Mouse (Mus musculus): ENCODE results near the gene Kdm6b. TPM values are rescaled to one million over a fixed set of nuclear protein-coding genes. Genes with fewer than 3 reads are reported as not detected.

Kdm6b gene
- polyA plus RNA-seq, 1 experiment from 2014 or later: 19.5 TPM

- Histone ChIP-seq H3K27ac (0 out of 2 replicates have a peak overlapping the region, but pooled peaks have one; percentile 19), H3K9me3 (replicated peaks) (no peaks in the 10 kb centered on the region), H3K4me3 (no peak overlapping the region), H3K27me3 (no peaks in the 10 kb centered on the region), H3K4me1 (replicated peaks) (peaks cover 14% of the 10 kb centered on the region), H3K36me3 (no peaks in the 10 kb centered on the region), H3K4me2 (no peak overlapping the region), H3K9ac (no peak overlapping the region)
- 60% methylated on average over 6 of the region's 6 CpGs for WGBS
- ATAC-seq (replicated peaks; ENCODE audit: insufficient number of reproducible peaks, insufficient read depth, low FRiP score, low read depth): no peak
Observed at GRCm38 (mm10) chr11:69381356-69381755, 32.1 kb downstream of the Kdm6b start.

DNA sequence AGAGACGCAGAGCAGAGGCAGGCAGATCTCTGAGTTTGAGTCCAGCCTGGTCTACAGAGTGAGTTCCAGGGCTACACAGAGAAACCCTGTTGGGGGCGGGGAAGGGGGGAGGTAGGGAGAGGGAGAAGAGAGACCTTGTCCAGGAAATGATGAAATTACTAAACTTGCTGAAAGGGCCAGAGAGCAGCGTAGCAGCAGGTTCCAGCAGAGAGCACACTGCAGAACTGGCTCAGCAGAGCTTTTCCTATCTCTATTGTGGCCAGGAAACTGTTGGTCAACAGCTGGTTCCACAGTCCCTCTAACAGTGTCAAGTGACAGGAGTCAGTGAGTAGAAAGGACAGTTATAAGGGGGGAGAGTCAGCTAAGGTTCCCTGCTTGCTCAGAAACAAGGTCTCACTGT, 33.9 kb downstream of the Kdm6b start:
- ATAC-seq (replicated peaks; ENCODE audit: insufficient number of reproducible peaks, insufficient read depth, low FRiP score, low read depth): no peak
- H3K36me3 ChIP-seq: 0 out of 2 replicates have a peak, but pooled peaks cover 3% of the 10 kb centered on the region
- H3K4me3 ChIP-seq: no peak overlapping the region
- no peak overlapping the region for H3K27ac ChIP-seq
- 79% methylated on average over 3 of the region's 3 CpGs for WGBS
- H3K27me3 ChIP-seq: no peaks in the 10 kb centered on the region
- H3K9ac ChIP-seq: no peak overlapping the region
- no peaks in the 10 kb centered on the region for H3K9me3 ChIP-seq (replicated peaks)
- no peak overlapping the region for H3K4me2 ChIP-seq
- peaks cover 14% of the 10 kb centered on the region for H3K4me1 ChIP-seq (replicated peaks)

DNA sequence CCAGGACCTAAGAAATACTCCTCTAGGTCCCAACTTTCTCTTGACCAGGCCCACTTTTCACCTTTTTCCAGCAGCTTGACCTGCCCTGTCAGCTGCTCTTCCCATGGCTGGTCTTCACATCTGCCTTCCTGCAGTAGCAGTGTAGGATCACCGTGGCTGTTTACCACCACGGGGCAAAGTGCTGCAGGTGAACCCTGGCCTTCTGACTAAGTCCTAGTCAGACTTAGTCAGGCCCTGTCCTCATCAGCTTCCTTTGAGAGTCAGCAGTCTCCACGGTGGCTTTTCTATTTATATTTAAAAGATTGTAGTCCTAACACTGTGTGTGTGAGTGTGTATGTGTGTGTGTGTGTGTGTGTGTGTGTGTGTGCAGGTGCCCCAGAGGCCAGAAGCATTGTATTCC, 35.7 kb downstream of the Kdm6b start:
- Histone ChIP-seq H3K9me3 (replicated peaks) (no peaks in the 10 kb centered on the region), H3K4me3 (no peak overlapping the region), H3K4me1 (replicated peaks) (peaks cover 12% of the 10 kb centered on the region), H3K36me3 (0 out of 2 replicates have a peak, but pooled peaks cover 3% of the 10 kb centered on the region), H3K9ac (no peak overlapping the region), H3K4me2 (no peak overlapping the region), H3K27ac (no peak overlapping the region), H3K27me3 (no peaks in the 10 kb centered on the region)
- ATAC-seq (replicated peaks; ENCODE audit: insufficient number of reproducible peaks, insufficient read depth, low FRiP score, low read depth): no peak
- 62% methylated on average over 3 of the region's 3 CpGs for WGBS

DNA sequence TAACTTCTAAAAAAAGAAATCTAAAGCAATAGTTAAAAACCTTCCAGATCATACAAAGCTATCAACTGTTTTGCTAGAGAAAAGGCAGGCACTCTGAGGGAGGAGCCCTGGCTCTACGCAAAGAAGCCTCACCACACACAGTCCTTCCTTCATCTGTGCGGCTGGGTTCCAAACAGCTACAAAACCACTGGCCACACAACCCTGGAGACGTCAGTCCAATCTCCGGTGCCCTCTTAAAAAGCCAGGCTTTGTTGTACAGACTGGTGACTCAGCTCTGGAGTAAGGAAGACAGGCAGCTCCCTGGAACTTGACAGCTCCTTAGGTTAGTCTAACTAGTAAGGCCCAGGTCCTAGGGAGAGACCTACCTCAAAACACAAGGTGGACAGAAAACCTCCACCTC, 37.8 kb downstream of the Kdm6b start:
- H3K36me3 ChIP-seq: 0 out of 2 replicates have a peak, but pooled peaks cover 3% of the 10 kb centered on the region
- no peak overlapping the region for H3K9ac ChIP-seq
- ATAC-seq (replicated peaks; ENCODE audit: insufficient number of reproducible peaks, insufficient read depth, low FRiP score, low read depth): no peak
- no peaks in the 10 kb centered on the region for H3K9me3 ChIP-seq (replicated peaks)
- H3K27me3 ChIP-seq: no peaks in the 10 kb centered on the region
- 82% methylated on average over 4 of the region's 4 CpGs for WGBS
- H3K4me1 ChIP-seq (replicated peaks): peaks cover 22% of the 10 kb centered on the region
- no peak overlapping the region for H3K27ac ChIP-seq
- no peak overlapping the region for H3K4me2 ChIP-seq
- H3K4me3 ChIP-seq: no peak overlapping the region

- Histone ChIP-seq H3K9me3 (replicated peaks) (no peaks in the 10 kb centered on the region), H3K27me3 (no peaks in the 10 kb centered on the region), H3K4me1 (replicated peaks) (peaks cover 27% of the 10 kb centered on the region), H3K4me2 (no peak overlapping the region), H3K4me3 (no peak overlapping the region), H3K9ac (no peak overlapping the region), H3K27ac (no peak overlapping the region), H3K36me3 (0 out of 2 replicates have a peak, but pooled peaks cover 3% of the 10 kb centered on the region)
- ATAC-seq (replicated peaks; ENCODE audit: insufficient number of reproducible peaks, insufficient read depth, low FRiP score, low read depth): no peak
- whole genome bisulfite sequencing: 84% methylated on average over 16 of the region's 16 CpGs
Observed at GRCm38 (mm10) chr11:69373223-69373965, 40.1 kb downstream of the Kdm6b start.

DNA sequence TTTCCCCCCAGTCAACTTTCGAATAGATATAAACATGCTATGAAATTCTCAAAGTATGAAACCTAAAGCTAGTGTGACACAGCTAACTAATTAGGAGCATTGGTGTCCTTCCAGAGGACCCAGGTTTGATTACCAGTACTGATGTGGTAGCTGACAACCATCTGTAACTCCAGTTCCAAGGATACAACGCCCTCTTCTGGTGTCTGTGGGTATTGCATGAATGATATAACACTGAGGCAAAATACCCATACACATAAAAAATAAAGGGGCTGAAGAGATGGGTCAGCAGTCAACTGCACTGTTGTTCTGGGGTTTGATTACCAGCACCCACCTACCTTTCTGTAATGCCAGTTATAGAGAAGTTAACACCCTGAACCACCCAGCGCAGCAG, 40.7 kb downstream of the Kdm6b start:
- no peak overlapping the region for H3K4me2 ChIP-seq
- H3K9ac ChIP-seq: no peak overlapping the region
- H3K9me3 ChIP-seq (replicated peaks): no peaks in the 10 kb centered on the region
- WGBS: 61% methylated on average over 3 of the region's 3 CpGs
- no peak for ATAC-seq (replicated peaks; ENCODE audit: insufficient number of reproducible peaks, insufficient read depth, low FRiP score, low read depth)
- H3K36me3 ChIP-seq: 0 out of 2 replicates have a peak, but pooled peaks cover 3% of the 10 kb centered on the region
- no peak overlapping the region for H3K4me3 ChIP-seq
- no peaks in the 10 kb centered on the region for H3K27me3 ChIP-seq
- no peak overlapping the region for H3K27ac ChIP-seq
- H3K4me1 ChIP-seq (replicated peaks): peaks cover 32% of the 10 kb centered on the region

GRCm38 (mm10) chr11:69372056-69372779, 41.3 kb downstream of the Kdm6b start:
- no peak for ATAC-seq (replicated peaks; ENCODE audit: insufficient number of reproducible peaks, insufficient read depth, low FRiP score, low read depth)

DNA sequence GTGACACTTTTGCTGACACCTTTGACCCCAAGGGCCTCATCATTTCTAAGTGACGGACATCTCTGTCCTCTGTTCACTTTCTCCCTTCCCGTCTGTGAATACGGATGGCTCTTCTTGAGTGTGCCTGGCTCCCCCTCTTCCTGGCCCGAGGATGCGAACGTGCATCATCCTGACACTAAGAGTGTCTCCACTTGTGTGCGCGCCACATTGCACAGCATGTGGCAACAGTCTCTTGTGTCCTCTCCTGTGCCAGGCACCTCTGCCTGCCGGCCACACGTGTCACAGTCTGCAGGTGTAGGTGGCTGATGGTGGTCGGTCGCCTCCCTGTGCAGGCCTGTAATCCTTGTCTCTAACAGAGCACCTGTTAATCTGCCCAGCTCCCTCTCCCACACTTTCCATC, 41.9 kb downstream of the Kdm6b start:
- ATAC-seq (replicated peaks; ENCODE audit: insufficient number of reproducible peaks, insufficient read depth, low FRiP score, low read depth): no peak
- 56% methylated on average over 12 of the region's 12 CpGs for WGBS
- Histone ChIP-seq H3K4me3 (no peak overlapping the region), H3K27me3 (no peaks in the 10 kb centered on the region), H3K9ac (no peak overlapping the region), H3K4me1 (replicated peaks) (peaks cover 42% of the 10 kb centered on the region), H3K27ac (peak overlapping the region; percentile 69; the same call in 1 of the 2 replicates), H3K4me2 (0 out of 2 replicates have a peak overlapping the region, but pooled peaks have one; percentile 16), H3K9me3 (replicated peaks) (no peaks in the 10 kb centered on the region), H3K36me3 (0 out of 2 replicates have a peak, but pooled peaks cover 3% of the 10 kb centered on the region)

More at GRCm38 (mm10) chr11:69372056-69372779, 41.3 kb downstream of the Kdm6b start:
- Histone ChIP-seq H3K4me3 (0 out of 2 replicates have a peak overlapping the region, but pooled peaks have one; percentile 11), H3K36me3 (0 out of 2 replicates have a peak, but pooled peaks cover 3% of the 10 kb centered on the region), H3K4me2 (peak overlapping the region; percentile 16; the same call in 1 of the 2 replicates), H3K9ac (no peak overlapping the region), H3K27me3 (no peaks in the 10 kb centered on the region), H3K27ac (peak overlapping the region; percentile 69), H3K4me1 (replicated peaks) (peaks cover 36% of the 10 kb centered on the region), H3K9me3 (replicated peaks) (no peaks in the 10 kb centered on the region)
- WGBS: 22% methylated on average over 12 of the region's 12 CpGs

DNA sequence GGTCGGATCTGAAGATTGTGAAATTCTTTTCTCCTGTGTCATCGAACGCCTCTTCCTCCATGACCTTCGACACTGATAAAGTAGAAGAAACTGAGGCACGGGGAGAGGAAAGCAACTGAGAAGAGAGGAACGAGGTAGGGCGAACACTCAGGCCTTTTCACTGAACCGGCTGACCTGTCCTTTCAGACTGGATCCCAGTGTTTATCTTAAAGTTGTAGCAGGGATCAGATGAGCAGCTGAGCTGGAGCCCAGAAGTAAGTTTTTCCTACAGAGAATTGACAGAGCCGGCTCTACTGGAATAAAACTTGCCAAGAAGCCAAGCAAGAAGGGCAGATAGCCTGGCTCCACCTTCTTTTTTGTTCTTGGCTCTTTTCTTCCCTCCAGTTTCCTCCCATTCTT, 42.7 kb downstream of the Kdm6b start:
- 34% methylated on average over 9 of the region's 9 CpGs for WGBS
- no peak for ATAC-seq (replicated peaks; ENCODE audit: insufficient number of reproducible peaks, insufficient read depth, low FRiP score, low read depth)
- H3K36me3 ChIP-seq: 0 out of 2 replicates have a peak, but pooled peaks cover 3% of the 10 kb centered on the region
- H3K4me1 ChIP-seq (replicated peaks): peaks cover 48% of the 10 kb centered on the region
- H3K4me2 ChIP-seq: peak overlapping the region; percentile 32; the same call in 1 of the 2 replicates
- H3K27me3 ChIP-seq: no peaks in the 10 kb centered on the region
- H3K9me3 ChIP-seq (replicated peaks): no peaks in the 10 kb centered on the region
- peak overlapping the region; percentile 6; the same call in 1 of the 2 replicates for H3K9ac ChIP-seq
- peak overlapping the region; percentile 56 for H3K27ac ChIP-seq
- no peak overlapping the region for H3K4me3 ChIP-seq

- H3K9me3 ChIP-seq (replicated peaks): no peaks in the 10 kb centered on the region
- H3K4me2 ChIP-seq: peak overlapping the region; percentile 97
- H3K27ac ChIP-seq: peak overlapping the region; percentile 97
- ATAC-seq (replicated peaks; ENCODE audit: insufficient number of reproducible peaks, insufficient read depth, low FRiP score, low read depth): no peak
- H3K27me3 ChIP-seq: no peaks in the 10 kb centered on the region
- peak overlapping the region; percentile 95; the same call in 1 of the 2 replicates for H3K9ac ChIP-seq
- 36% methylated on average over 2 of the region's 2 CpGs for WGBS
- H3K36me3 ChIP-seq: no peaks in the 10 kb centered on the region
- peak overlapping the region; percentile 82 for H3K4me3 ChIP-seq
- peaks cover 55% of the 10 kb centered on the region for H3K4me1 ChIP-seq (replicated peaks)
Observed at GRCm38 (mm10) chr11:69369990-69370816, 43.3 kb downstream of the Kdm6b start.

All from heart, embryonic 15.5 days (tissue).